Mouse (Mus musculus): ENCODE data around the gene Scd3. TPM values are rescaled to one million over a fixed set of nuclear protein-coding genes. Genes with fewer than 3 reads are reported as not detected.

Gene Scd3
- not detected for polyA plus RNA-seq (2014; fragmentation: Illumina TruSeq; extraction: RNeasy Lipid Tissue Mini Kit (QIAGEN cat#74804); ENCODE audit: low read depth, low replicate concordance)

DNA sequence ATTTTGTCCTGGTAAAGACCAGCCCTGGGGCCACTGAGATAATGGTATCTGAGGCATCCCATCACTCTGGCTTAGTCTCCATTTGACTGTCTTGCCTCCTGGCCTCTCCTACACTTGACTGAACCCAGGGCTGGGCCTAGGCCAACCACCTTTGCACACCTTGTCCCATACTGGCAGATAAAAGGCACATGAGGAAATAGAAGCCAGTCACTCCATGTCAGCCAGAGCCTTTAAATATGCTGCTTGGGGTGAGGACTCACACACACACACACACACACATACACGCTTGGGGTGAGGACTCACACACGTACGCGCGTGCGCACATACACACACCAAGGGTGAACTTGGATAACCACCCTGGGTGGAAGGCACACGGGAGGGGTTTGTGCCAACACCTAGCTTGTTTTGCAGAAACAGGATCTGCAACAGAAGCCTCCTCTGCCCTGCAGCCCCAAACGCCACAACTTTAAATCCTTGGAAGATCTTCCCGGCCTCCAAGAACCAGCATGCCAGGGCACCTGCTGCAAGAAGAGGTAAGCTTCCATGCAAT is at the start of gene Scd3:
Gene Scd3, plus strand, starts transcription at position 255 of the 550 bp plus-strand sequence.

DNA sequence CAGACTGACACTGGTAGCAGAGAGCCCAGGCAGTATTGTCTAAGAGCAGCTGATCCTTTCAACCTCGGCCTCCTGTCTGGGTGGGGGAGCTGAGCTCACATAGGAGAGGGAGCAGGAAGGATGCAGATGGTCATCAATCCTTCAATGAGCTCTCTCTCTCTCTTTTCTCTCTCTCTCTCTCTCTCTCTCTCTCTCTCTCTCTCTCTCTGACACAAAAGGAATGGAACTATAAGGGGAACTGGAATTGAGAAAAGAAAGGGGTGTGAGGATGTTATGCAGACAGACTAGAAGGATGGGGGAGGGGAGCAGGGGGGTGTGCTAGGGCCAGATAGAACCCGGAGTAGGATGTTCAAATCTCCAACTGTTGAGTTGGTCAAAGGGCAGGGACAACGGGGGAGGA is 10.7 kb upstream of the Scd3 start, which contains the start of gene Pkd2l1:
Gene Pkd2l1, minus strand, starts transcription at position 101 of the 400 bp plus-strand sequence.

DNA sequence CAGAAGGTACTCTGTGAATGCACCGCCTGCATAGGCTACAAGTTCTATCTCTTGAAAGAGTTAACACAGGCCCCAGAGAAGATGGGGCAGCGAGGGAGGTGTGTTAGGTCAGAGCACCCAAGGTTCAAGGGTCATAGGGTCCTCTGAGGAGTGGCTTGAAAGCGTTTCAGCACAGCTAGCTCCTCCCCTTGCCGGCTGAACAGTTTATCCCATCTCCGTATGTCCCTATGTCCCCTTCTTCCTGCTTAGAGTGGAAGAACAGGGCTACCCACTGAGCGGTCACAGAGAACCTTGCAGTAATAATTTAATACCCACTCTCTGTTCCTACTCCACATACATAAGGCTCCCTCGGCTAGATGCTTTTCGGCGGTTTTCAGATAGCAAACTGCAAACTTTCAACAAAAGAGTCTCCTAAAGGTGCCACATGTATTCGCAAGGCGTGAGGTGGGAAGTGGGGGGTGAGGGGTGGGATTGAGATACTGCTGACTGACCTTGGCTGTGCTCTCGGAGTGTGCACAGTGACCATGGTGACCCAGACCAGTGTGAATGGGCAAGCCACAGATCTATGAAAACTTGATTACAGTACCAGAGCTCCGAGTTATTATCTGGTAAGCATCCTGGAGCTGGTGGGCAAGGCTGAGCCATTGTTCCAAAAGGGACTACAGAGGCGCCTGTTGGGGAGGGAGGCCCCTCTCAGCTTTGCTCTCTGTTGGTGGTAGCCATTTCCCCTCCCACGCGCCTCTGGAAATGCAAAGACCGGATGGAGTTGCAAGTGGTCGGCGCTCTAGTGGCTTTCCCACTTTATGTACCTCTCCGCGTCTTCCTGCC is 90.1 kb downstream of the Scd3 start, which contains the start of gene Scd2:
Gene Scd2, plus strand, starts transcription at position 734 of the 828 bp plus-strand sequence.

Other genes with a start within 250 kb of the Scd3 start
- 0.31 TPM for gene Cpn1, start 216.7 kb upstream of the Scd3 start, polyA plus RNA-seq (2014; fragmentation: Illumina TruSeq; extraction: RNeasy Lipid Tissue Mini Kit (QIAGEN cat#74804); ENCODE audit: low read depth, low replicate concordance)
- 0.24 TPM for gene Cyp2c23, start 174.1 kb upstream of the Scd3 start, polyA plus RNA-seq (2014; fragmentation: Illumina TruSeq; extraction: RNeasy Lipid Tissue Mini Kit (QIAGEN cat#74804); ENCODE audit: low read depth, low replicate concordance)
- gene Erlin1, start 133.5 kb upstream of the Scd3 start, polyA plus RNA-seq (2014; fragmentation: Illumina TruSeq; extraction: RNeasy Lipid Tissue Mini Kit (QIAGEN cat#74804); ENCODE audit: low read depth, low replicate concordance): 8.6 TPM
- gene Chuk, start 95.8 kb upstream of the Scd3 start, polyA plus RNA-seq (2014; fragmentation: Illumina TruSeq; extraction: RNeasy Lipid Tissue Mini Kit (QIAGEN cat#74804); ENCODE audit: low read depth, low replicate concordance): 48.2 TPM
- 6.2 TPM for gene Cwf19l1, start 67.4 kb upstream of the Scd3 start, polyA plus RNA-seq (2014; fragmentation: Illumina TruSeq; extraction: RNeasy Lipid Tissue Mini Kit (QIAGEN cat#74804); ENCODE audit: low read depth, low replicate concordance)
- 31.7 TPM for gene Bloc1s2, start 56.8 kb upstream of the Scd3 start, polyA plus RNA-seq (2014; fragmentation: Illumina TruSeq; extraction: RNeasy Lipid Tissue Mini Kit (QIAGEN cat#74804); ENCODE audit: low read depth, low replicate concordance)
- gene Pkd2l1, start 10.8 kb upstream of the Scd3 start, polyA plus RNA-seq (2014; fragmentation: Illumina TruSeq; extraction: RNeasy Lipid Tissue Mini Kit (QIAGEN cat#74804); ENCODE audit: low read depth, low replicate concordance): not detected
- 14.5 TPM for gene Scd2, start 90.4 kb downstream of the Scd3 start, polyA plus RNA-seq (2014; fragmentation: Illumina TruSeq; extraction: RNeasy Lipid Tissue Mini Kit (QIAGEN cat#74804); ENCODE audit: low read depth, low replicate concordance)
- 13.2 TPM for gene Scd4, start 129.8 kb downstream of the Scd3 start, polyA plus RNA-seq (2014; fragmentation: Illumina TruSeq; extraction: RNeasy Lipid Tissue Mini Kit (QIAGEN cat#74804); ENCODE audit: low read depth, low replicate concordance)
- 33.8 TPM for gene Scd1, start 204.6 kb downstream of the Scd3 start, polyA plus RNA-seq (2014; fragmentation: Illumina TruSeq; extraction: RNeasy Lipid Tissue Mini Kit (QIAGEN cat#74804); ENCODE audit: low read depth, low replicate concordance)

Data from heart, adult 10 weeks (tissue).